Mouse (Mus musculus): ENCODE measurements around the gene Gid8. TPM values are rescaled to one million over a fixed set of nuclear protein-coding genes. Genes with fewer than 3 reads are reported as not detected.
"Not testable (repeated sequence)": the region's sequence is repeated elsewhere in the genome, so short reads cannot be mapped to it uniquely, and the experiment has no call there.

Gene Gid8
- polyA plus RNA-seq, 1 experiment from 2014 or later = 54.6 TPM

DNA sequence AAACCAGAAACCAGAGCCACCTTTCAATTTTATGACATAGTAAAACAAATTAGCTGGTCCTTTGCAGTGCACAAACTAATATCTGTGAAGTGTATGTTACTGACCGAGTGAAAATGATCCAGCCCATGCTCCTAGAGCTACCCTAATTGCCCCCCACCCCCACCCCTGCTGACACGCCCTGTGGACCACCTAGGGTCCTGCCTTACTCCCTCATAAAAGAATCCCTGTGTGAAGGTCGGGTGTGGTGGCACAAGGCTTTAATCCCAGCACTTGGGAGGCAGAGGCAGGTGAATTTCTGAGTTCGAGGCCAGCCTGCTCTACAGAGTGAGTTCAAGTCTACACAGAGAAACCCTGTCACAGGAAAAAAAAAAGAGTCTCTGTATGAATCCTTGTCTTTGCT lies 1.6 kb downstream of the Gid8 start:
- Histone ChIP-seq H3K9ac (replicated peaks) (no peak overlapping the region; the same call in 1 of the 2 replicates), H3K4me3 (peak overlapping the region; percentile 100)

DNA sequence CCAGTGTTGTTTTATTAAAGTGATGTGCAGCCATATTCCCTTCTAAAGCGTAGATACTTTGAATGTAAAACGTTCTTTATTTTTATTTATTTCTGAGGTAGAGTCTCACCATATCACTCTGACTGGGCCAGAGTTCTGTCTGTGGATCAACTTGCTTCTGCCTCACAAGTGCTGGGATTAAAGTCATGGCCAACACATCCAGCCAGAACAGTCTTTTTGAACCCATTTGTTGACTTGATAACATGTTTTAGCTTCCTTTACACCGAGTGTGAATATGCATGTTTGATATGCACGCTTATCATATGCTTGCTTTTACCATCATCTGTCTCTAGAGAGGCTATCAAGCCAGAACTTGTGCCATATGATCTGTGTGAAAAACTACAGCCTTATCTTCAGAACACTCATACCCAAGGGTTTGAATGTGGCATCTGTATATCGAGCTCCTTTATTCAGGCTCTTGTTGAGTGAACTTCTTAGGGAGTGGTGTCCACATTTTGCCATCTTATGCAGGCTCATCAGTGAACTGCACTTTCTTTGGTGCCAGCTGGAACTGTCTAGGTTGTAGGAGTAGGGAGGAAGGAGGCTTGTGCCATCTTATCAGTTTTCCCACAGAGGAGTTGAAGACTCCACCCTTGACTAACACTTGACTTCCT lies 2.2 kb downstream of the Gid8 start:
- Histone ChIP-seq H3K9me3 (no peaks in the 10 kb centered on the region), H3K9ac (replicated peaks) (no peak overlapping the region), H3K4me1 (peaks cover 21% of the 10 kb centered on the region), H3K27ac (replicated peaks) (no peak overlapping the region), H3K36me3 (peaks cover 37% of the 10 kb centered on the region), H3K27me3 (no peaks in the 10 kb centered on the region), H3K4me2 (replicated peaks) (no peak overlapping the region), H3K4me3 (no peak overlapping the region)
- 96% methylated on average over 5 of the region's 5 CpGs for WGBS
- ATAC-seq (ENCODE audit: low FRiP score, low read depth) = no peak

More for the DNA sequence above, 1.6 kb downstream of the Gid8 start:
- H3K4me2 ChIP-seq (replicated peaks) = peak overlapping the region; percentile 66
- H3K27me3 ChIP-seq = no peaks in the 10 kb centered on the region
- peaks cover 30% of the 10 kb centered on the region for H3K36me3 ChIP-seq
- no peak overlapping the region for H3K27ac ChIP-seq (replicated peaks)
- WGBS = 78% methylated on average over 4 of the region's 4 CpGs
- ATAC-seq (ENCODE audit: low FRiP score, low read depth) = no peak
- no peaks in the 10 kb centered on the region for H3K9me3 ChIP-seq
- peaks cover 21% of the 10 kb centered on the region for H3K4me1 ChIP-seq

DNA sequence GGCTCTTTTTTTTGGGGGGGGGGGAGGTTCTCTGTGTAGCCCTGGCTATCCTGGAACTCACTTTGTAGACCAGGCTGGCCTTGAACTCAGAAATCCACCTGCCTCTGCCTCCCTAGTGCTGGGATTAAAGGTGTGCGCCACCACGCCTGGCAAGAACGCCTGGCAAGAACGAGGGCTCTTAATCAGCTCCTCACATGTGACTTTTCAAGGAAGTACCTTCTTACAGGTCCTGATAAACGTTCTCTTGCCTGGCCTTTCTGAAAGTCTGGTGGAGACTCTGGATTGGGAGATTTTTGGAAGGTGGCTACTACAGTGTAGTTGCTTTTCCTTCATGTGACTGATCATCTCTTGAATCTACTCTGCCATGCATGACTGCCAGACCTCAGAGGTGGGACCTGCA lies 12.8 kb downstream of the Gid8 start:
- WGBS = 92% methylated on average over 5 of the region's 5 CpGs
- not testable (repeated sequence) for H3K4me1 ChIP-seq; ATAC-seq (ENCODE audit: low FRiP score, low read depth); H3K27ac ChIP-seq (replicated peaks); H3K9ac ChIP-seq (replicated peaks); H3K4me2 ChIP-seq (replicated peaks); H3K27me3 ChIP-seq; H3K4me3 ChIP-seq; H3K9me3 ChIP-seq
- peaks cover 61% of the 10 kb centered on the region for H3K36me3 ChIP-seq

DNA sequence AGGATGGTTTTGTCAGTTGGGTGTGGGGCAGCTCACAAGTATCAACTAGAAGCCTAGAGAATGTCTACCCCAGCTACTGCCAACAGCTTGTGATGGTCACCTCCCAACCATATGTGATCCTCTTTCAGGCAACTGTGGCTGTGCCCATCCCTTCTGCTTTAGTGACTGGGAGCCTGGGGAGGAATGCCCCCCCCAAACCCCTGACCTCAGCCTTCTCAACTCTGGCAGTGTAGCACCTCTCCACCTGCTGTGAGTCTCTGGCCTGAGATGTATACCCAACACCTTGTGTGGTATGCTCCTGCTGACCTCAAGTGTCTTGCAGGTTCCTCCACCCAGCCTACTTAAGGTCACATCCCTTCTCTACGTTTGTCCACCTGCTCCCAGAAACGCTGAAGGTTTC lies 13.9 kb downstream of the Gid8 start:
- Histone ChIP-seq H3K27ac (replicated peaks) (no peak overlapping the region), H3K4me1 (peaks cover 6% of the 10 kb centered on the region), H3K36me3 (peaks cover 50% of the 10 kb centered on the region), H3K27me3 (0 out of 2 replicates have a peak, but pooled peaks cover 8% of the 10 kb centered on the region), H3K4me3 (no peak overlapping the region), H3K9me3 (no peaks in the 10 kb centered on the region), H3K4me2 (replicated peaks) (no peak overlapping the region), H3K9ac (replicated peaks) (no peak overlapping the region)
- 76% methylated on average over 2 of the region's 2 CpGs for WGBS
- ATAC-seq (ENCODE audit: low FRiP score, low read depth) = no peak

DNA sequence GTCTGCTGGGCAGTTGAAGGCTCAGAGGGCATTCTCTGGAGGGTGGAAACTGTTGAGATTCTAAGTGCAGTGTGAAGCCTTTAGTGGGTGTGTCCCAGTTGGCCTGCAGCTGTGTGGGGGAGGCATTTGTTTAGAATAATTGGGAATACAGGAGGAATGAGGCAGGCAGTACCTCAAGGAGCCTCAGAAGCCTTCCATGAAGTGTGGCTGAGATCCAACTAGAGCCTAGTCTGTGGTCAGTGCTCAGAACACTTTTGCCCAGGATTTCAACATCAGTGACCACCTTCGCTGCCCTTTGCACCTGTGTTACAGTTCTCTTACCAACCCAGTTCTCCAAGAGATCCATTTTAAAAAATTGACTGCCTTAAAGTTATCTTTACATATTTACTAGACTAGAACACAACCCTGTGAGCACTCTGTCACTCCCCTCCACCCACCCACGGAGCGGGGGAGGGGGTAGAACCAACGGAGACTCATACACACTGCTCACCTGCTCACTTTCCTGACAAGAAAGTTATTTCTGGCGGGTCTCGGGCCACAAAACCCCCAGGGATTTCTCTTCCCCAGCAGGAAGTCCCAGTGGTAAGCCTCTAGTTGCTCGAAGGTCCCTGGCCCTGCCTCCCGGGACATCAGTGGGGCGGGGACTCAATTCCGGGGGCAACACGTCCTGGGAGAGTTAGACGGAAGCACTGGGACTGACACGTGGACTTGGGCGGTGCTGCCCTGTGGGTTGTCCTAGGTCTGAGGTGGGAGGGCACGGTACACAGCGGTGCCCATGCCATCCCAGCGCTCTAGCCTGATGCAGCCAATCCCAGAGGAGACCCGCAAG lies 14.9 kb downstream of the Gid8 start, which contains the start of gene Slc17a9:
Slc17a9 (plus strand) TSS at position 679 of the 829 bp plus-strand sequence.
- no peak within 1 kb of the TSS for H3K4me2 ChIP-seq (replicated peaks)
- H3K4me1 ChIP-seq = peaks cover 6% of the 10 kb centered on the region
- H3K36me3 ChIP-seq = peaks cover 42% of the 10 kb centered on the region
- WGBS = 7% methylated on average over 18 of the region's 18 CpGs
- no peaks in the 10 kb centered on the region for H3K9me3 ChIP-seq
- H3K4me3 ChIP-seq = no peak within 1 kb of the TSS
- ATAC-seq (ENCODE audit: low FRiP score, low read depth) = 0 out of 2 replicates have a peak, but pooled peaks have one; percentile 38
- H3K9ac ChIP-seq (replicated peaks) = no peak within 1 kb of the TSS
- H3K27me3 ChIP-seq = 0 out of 2 replicates have a peak, but pooled peaks cover 8% of the 10 kb centered on the region
- no peak within 1 kb of the TSS for H3K27ac ChIP-seq (replicated peaks)

DNA sequence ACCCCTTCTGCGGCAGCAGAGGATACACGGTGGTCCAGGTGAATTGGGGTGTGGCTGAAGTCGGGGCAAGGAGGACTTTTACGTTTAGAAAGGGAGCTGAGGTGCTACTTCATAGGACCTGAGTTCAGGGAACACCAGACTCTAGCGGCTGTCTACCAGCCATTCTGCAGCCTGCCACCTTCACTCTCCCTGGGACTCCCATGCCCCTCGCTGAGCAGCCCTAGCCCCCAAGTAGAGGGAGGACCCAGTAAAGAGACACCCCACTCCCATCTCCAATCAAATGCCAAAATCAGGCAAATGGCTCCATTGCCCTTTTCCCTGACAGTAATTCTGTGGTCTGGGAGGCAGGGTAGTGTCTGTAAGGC lies 15.5 kb downstream of the Gid8 start:
- no peak overlapping the region for H3K4me3 ChIP-seq
- 0 out of 2 replicates have a peak, but pooled peaks cover 8% of the 10 kb centered on the region for H3K27me3 ChIP-seq
- 9% methylated on average over 6 of the region's 6 CpGs for WGBS
- H3K4me1 ChIP-seq = peaks cover 6% of the 10 kb centered on the region
- H3K4me2 ChIP-seq (replicated peaks) = no peak overlapping the region
- H3K36me3 ChIP-seq = peaks cover 38% of the 10 kb centered on the region
- no peak overlapping the region for H3K9ac ChIP-seq (replicated peaks)
- H3K27ac ChIP-seq (replicated peaks) = no peak overlapping the region
- ATAC-seq (ENCODE audit: low FRiP score, low read depth) = no peak
- no peaks in the 10 kb centered on the region for H3K9me3 ChIP-seq

DNA sequence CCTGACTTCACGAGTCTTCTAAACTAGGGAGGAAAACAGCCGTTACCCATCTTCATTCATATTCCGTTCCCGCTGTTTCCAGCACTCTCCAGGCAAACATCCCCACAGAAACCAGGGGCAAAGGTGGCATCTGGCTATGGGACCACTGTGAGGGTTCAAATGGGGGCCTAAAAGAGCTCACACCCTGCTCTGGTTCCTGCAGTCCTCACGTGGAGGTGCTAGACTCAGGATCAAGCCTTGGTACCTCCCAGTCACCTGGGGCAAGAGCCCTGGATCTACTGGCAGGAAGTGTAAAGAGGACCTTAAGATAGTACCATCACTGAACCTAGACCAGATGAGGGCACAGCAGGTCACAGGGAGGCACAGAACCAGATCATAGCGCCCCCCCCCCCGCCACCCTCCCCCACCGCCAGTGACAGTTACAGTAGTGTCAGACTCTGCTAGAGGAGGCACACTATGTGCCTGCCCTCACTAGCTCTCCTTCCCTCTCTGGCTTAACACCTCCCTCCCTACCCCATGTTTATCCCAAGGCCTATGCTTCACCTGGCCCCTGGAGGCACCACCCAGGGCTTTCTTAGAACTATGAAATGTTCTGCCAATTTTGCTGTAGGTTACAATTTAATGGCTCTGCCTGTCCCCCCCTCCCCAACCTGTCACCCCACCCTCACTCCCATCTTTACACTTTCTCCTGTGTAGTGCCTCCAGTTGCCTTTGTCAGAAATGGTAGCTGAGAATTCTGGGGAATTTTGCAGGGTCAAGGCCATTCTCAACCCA lies 16.1 kb downstream of the Gid8 start:
- Histone ChIP-seq H3K27ac (replicated peaks) (no peak overlapping the region), H3K4me3 (no peak overlapping the region), H3K4me1 (peaks cover 6% of the 10 kb centered on the region), H3K27me3 (0 out of 2 replicates have a peak, but pooled peaks cover 8% of the 10 kb centered on the region), H3K9me3 (no peaks in the 10 kb centered on the region), H3K4me2 (replicated peaks) (no peak overlapping the region), H3K9ac (replicated peaks) (no peak overlapping the region), H3K36me3 (peaks cover 31% of the 10 kb centered on the region)
- WGBS = 35% methylated on average over 8 of the region's 8 CpGs
- ATAC-seq (ENCODE audit: low FRiP score, low read depth) = no peak

DNA sequence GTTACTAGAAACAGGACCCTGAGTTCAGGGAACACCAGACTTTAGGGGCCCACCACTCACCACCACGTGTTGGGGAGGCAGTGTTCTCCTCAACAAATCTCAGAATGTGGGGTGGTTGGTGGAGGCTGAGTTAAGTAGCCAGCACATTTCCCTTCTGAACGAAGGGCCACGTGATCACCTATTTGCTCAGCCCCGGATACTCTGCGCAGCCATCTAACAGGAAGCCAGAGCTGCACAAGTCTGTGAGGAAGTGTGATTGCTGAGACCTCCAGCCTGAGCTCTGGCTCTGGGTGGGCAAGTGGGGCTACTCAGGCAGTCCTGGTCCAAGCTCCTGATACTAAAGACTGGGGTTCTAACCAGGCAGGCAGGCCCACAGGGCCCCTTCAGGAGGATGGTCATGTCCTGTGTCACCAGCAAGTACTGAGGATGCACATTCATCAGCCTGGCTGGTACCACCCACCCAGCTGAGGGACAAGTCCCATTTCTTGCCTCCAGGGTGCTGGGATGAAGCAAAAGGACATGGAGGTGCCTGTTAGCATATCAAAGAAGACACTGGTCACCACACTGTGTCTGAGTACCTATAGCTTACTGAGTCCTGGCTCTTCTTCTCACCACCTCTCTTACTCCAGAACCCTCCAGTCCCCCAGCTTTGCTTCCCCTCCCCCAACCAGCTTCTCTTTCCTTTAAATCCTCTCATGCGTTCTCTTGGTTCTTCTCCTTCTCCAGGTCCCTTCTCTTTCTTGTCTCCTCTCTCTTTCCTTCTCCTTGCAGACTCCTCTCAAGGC lies 16.9 kb downstream of the Gid8 start:
- no peak overlapping the region for H3K27ac ChIP-seq (replicated peaks)
- no peak overlapping the region for H3K9ac ChIP-seq (replicated peaks)
- H3K36me3 ChIP-seq = peaks cover 23% of the 10 kb centered on the region
- WGBS = 77% methylated on average over 6 of the region's 6 CpGs
- H3K27me3 ChIP-seq = 0 out of 2 replicates have a peak, but pooled peaks cover 8% of the 10 kb centered on the region
- no peak overlapping the region for H3K4me2 ChIP-seq (replicated peaks)
- H3K4me3 ChIP-seq = no peak overlapping the region
- no peak for ATAC-seq (ENCODE audit: low FRiP score, low read depth)
- H3K9me3 ChIP-seq = no peaks in the 10 kb centered on the region
- H3K4me1 ChIP-seq = peaks cover 6% of the 10 kb centered on the region

DNA sequence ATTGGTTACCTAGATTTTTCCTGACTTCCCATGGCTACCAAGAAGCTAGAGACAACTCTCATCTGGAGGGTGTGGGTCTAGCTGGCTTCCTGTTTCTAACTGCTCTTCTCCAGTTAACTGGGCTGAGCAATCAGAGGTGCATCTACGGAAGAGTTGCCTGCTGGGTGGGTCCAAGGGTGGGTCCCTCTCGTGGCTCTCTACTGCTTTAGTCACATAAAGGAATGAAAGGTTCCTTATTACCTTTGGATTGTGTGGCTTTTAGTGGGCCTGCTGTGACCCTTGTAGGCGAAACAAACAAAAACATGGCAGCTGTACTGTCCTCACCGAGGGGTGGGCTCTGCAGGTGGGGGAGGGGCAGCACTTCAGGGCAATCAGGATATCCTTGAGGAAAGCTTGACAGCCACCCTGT lies 17.7 kb downstream of the Gid8 start:
- Histone ChIP-seq H3K4me1 (peaks cover 6% of the 10 kb centered on the region), H3K27ac (replicated peaks) (no peak overlapping the region), H3K4me2 (replicated peaks) (no peak overlapping the region), H3K9ac (replicated peaks) (no peak overlapping the region), H3K36me3 (peaks cover 15% of the 10 kb centered on the region), H3K9me3 (no peaks in the 10 kb centered on the region), H3K4me3 (no peak overlapping the region), H3K27me3 (0 out of 2 replicates have a peak, but pooled peaks cover 8% of the 10 kb centered on the region)
- ATAC-seq (ENCODE audit: low FRiP score, low read depth) = no peak
- 55% methylated on average over 4 of the region's 4 CpGs for WGBS

DNA sequence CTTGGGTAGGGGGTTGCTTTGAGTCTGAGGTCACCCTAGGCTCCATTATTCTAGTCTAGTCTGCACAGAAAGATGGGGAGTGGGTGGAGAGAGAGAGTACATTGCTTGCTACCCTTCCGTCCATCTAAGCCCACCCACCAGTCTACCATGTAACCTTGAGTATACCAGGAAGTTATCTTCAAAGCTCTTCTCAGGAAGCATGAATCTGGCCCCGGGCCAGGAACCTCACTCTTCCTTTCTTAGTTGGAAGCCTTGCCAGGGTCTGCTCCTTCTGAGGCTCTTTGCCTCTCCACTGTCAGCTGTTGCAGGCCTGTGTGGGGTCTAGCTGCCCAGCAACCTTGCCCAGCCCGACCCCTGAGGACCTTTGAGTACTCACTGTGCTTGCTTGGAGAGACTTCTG lies 21.1 kb downstream of the Gid8 start:
- Histone ChIP-seq H3K4me1 (no peaks in the 10 kb centered on the region), H3K4me2 (replicated peaks) (no peak overlapping the region), H3K9ac (replicated peaks) (no peak overlapping the region), H3K9me3 (no peaks in the 10 kb centered on the region), H3K27ac (replicated peaks) (no peak overlapping the region), H3K36me3 (no peaks in the 10 kb centered on the region), H3K27me3 (no peaks in the 10 kb centered on the region), H3K4me3 (no peak overlapping the region)
- no peak for ATAC-seq (ENCODE audit: low FRiP score, low read depth)
- 73% methylated on average over 3 of the region's 3 CpGs for WGBS

DNA sequence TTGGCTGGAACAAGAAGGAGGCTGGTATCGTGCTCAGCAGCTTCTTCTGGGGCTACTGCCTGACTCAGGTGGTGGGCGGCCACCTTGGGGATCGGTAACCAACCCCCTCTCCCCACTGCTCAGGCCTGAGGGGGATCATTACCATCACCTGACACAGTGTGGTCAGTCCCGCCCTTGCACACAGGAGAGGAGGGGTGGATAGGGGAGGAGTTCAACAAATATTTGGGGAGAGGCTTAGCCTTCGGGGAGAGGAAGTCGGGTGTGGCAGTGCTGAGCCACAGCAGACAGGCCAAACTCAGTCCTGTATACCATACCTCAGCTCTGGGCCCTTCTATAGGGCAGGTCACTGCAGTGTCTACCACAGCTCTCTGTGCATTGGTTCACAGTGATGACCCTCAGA lies 22.1 kb downstream of the Gid8 start:
- Histone ChIP-seq H3K4me2 (replicated peaks) (no peak overlapping the region), H3K9me3 (no peaks in the 10 kb centered on the region), H3K27ac (replicated peaks) (no peak overlapping the region), H3K9ac (replicated peaks) (no peak overlapping the region), H3K27me3 (no peaks in the 10 kb centered on the region), H3K4me1 (no peaks in the 10 kb centered on the region), H3K4me3 (no peak overlapping the region), H3K36me3 (no peaks in the 10 kb centered on the region)
- WGBS = 81% methylated on average over 6 of the region's 6 CpGs
- ATAC-seq (ENCODE audit: low FRiP score, low read depth) = no peak
